Mouse (Mus musculus): ENCODE measurements at regions not wholly inside any gene's neighbourhood (a gene's known extent, or its start where the extent isn't known, plus 50 kb on each side); places are given as distances from the start of the nearest gene placed in this dataset.

GRCm38 (mm10) chr14:68305166-68305565, 988.9 kb downstream of the Synb start:
- TF ChIP-seq CTCF (IDR thresholded peaks at IDR 0.05; ENCODE audit: borderline replicate concordance, insufficient read depth, low read depth, low read length) (no peak), POLR2A (IDR thresholded peaks at IDR 0.05; ENCODE audit: borderline replicate concordance, insufficient read depth, low read length) (no peak)
